Mouse (Mus musculus): ENCODE measurements around the gene Nav2. TPM values are rescaled to one million over a fixed set of nuclear protein-coding genes. Genes with fewer than 3 reads are reported as not detected.
A peak's percentile ranks its signal among the peaks of the same experiment; 100 is the strongest.

Gene Nav2
- polyA plus RNA-seq, 1 experiment, result 21.9 TPM

DNA sequence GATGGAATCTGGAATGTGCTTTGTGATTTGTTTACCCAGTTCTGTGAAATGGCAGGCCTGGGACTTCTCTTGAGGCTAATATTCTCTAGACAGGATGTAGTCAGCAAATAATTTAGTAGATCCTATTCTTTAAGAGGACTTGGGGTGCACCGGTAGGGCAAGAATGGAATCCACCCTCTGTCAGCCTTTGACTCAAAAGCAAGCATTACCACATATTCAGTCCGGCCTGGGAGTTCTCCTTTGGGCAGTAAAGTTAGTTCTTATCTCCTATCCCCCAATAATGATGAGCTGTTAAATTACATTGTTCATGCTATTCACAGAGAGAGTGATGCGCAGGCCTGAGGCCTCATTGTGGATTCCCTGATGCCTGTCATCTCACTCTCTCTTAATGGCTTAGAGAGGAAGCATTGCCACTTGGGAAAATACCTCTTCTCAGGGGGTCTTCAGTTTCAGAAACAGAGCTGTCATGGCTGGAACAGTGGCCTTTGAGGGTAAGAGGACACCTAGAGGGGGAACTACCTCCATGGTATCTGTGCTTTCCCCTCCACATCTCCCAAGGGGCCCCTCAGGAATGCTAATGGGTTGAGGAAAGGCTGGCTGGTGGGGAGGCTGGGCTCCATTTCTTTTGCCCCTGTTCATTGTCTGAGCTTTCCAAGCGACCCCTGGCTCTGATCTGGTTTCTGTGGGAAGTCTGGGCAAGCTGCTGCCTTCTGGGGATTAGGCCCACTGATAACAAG, 133.0 kb downstream of the Nav2 start:
- H3K36me3 ChIP-seq (ENCODE audit: control insufficient read depth, insufficient read depth), result no peaks in the 10 kb centered on the region
- peaks cover 6% of the 10 kb centered on the region for H3K27me3 ChIP-seq (ENCODE audit: control insufficient read depth, insufficient read depth, insufficient read length)
- H3K4me3 ChIP-seq, result no peak overlapping the region
- H3K4me2 ChIP-seq (ENCODE audit: low read depth), result no peak overlapping the region
- TF ChIP-seq REST (IDR thresholded peaks at IDR 0.05; ENCODE audit: insufficient read depth, insufficient read length) (no peak), TCF3 (IDR thresholded peaks at IDR 0.05; ENCODE audit: insufficient read length, low read depth) (no peak)
- H3ac ChIP-seq (ENCODE audit: control insufficient read depth, insufficient read length), result no peak overlapping the region
- H3K79me2 ChIP-seq (ENCODE audit: control insufficient read depth, insufficient read depth), result no peaks in the 10 kb centered on the region

DNA sequence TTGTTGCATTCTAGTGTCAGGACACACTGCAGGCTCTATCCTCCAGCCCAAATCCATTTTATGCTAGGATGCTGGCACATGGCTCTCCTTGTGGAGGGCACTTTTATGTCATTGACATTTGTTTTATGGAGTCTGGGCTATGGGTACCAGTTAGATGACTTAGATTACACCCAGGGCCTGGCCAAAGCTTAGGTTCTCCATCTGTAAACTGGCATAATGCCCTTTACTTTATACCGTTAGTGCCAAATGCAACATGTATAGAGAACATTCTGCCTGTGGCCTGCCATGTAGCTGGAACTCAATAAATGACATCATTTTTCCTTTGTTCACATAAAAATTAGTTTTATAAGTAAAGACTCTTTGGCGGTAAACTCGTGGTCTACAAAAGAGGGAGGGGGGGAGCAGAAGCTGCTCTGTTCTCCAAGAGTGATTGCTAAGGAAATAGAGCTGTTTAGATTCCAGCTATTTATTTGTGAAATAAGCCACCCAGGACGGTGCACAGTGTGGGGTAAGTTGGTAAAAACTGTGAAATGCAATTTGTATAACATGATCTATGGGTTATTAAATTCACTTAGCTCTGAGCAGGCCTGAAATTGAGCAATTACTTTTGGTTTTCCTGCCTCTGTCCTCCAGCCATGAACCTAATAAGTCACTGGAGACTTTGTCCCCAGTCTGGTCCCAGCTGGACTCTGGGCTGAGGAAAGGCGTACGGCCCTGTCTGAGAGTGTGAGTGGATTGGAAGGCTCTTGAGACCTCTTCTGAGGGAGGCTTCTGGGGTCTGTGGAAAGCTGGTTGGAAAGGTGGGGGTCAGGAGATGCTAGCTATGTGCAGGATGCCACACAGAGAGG, 137.2 kb downstream of the Nav2 start:
- Histone ChIP-seq H3K36me3 (ENCODE audit: control insufficient read depth, insufficient read depth) (no peaks in the 10 kb centered on the region), H3K4me3 (no peak overlapping the region), H3K4me2 (ENCODE audit: low read depth) (no peak overlapping the region), H3K27me3 (ENCODE audit: control insufficient read depth, insufficient read depth, insufficient read length) (peaks cover 6% of the 10 kb centered on the region), H3K79me2 (ENCODE audit: control insufficient read depth, insufficient read depth) (no peaks in the 10 kb centered on the region), H3ac (ENCODE audit: control insufficient read depth, insufficient read length) (no peak overlapping the region)
- no peak for TF ChIP-seq TCF3 (IDR thresholded peaks at IDR 0.05; ENCODE audit: insufficient read length, low read depth)
- no peak for TF ChIP-seq USF1 (IDR thresholded peaks at IDR 0.05; ENCODE audit: low read depth)
- no peak for TF ChIP-seq POLR2AphosphoS2 (IDR thresholded peaks at IDR 0.05; ENCODE audit: insufficient read length, low read depth)
- no peak for TF ChIP-seq REST (IDR thresholded peaks at IDR 0.05; ENCODE audit: insufficient read depth, insufficient read length)
- no peak for TF ChIP-seq CEBPB (IDR thresholded peaks at IDR 0.05; ENCODE audit: insufficient read depth, poor library complexity, severe bottlenecking)
- no peak for TF ChIP-seq SRF (IDR thresholded peaks at IDR 0.05; ENCODE audit: control insufficient read depth, insufficient read length, low read depth)
- TF ChIP-seq MAX (IDR thresholded peaks at IDR 0.05; ENCODE audit: low read depth), result no peak
- no peak for TF ChIP-seq MYOG (IDR thresholded peaks at IDR 0.05; ENCODE audit: control insufficient read depth in 1 of 3, insufficient read depth in 1 of 3, insufficient read length in 2 of 3, low read depth in 2 of 3)
- no peak for TF ChIP-seq E2F4 (IDR thresholded peaks at IDR 0.05; ENCODE audit: insufficient read depth)
- no peak for TF ChIP-seq TCF12 (IDR thresholded peaks at IDR 0.05; ENCODE audit: insufficient read depth, poor library complexity, severe bottlenecking)

GRCm38 (mm10) chr7:49046347-49046989, 138.0 kb downstream of the Nav2 start:
- Histone ChIP-seq H3K79me2 (ENCODE audit: control insufficient read depth, insufficient read depth) (no peaks in the 10 kb centered on the region), H3K36me3 (ENCODE audit: control insufficient read depth, insufficient read depth) (no peaks in the 10 kb centered on the region)
- TF ChIP-seq CEBPB (IDR thresholded peaks at IDR 0.05; ENCODE audit: insufficient read depth, poor library complexity, severe bottlenecking) (no peak), MYOG (IDR thresholded peaks at IDR 0.05; ENCODE audit: control insufficient read depth in 1 of 3, insufficient read depth in 1 of 3, insufficient read length in 2 of 3, low read depth in 2 of 3) (peak in 1 of 3 experiments; percentile 41), MYOD1 (IDR thresholded peaks at IDR 0.05; ENCODE audit: control insufficient read depth in 1 of 3, insufficient read length in 2 of 3, low read depth in 2 of 3) (peak in 2 of 3 experiments; percentile 19 to 71), USF1 (IDR thresholded peaks at IDR 0.05; ENCODE audit: low read depth) (no peak)

GRCm38 (mm10) chr7:49047336-49047735, 138.8 kb downstream of the Nav2 start:
- TF ChIP-seq TCF3 (IDR thresholded peaks at IDR 0.05; ENCODE audit: insufficient read length, low read depth) (no peak), E2F4 (IDR thresholded peaks at IDR 0.05; ENCODE audit: insufficient read depth) (no peak), REST (IDR thresholded peaks at IDR 0.05; ENCODE audit: insufficient read depth, insufficient read length) (no peak), MYOD1 (IDR thresholded peaks at IDR 0.05; ENCODE audit: control insufficient read depth in 1 of 3, insufficient read length in 2 of 3, low read depth in 2 of 3) (peak in 1 of 3 experiments; percentile 7), POLR2A (IDR thresholded peaks at IDR 0.05; ENCODE audit: insufficient read length, low read depth) (no peak), CEBPB (IDR thresholded peaks at IDR 0.05; ENCODE audit: insufficient read depth, poor library complexity, severe bottlenecking) (no peak), MAX (IDR thresholded peaks at IDR 0.05; ENCODE audit: low read depth) (no peak), SRF (IDR thresholded peaks at IDR 0.05; ENCODE audit: control insufficient read depth, insufficient read length, low read depth) (no peak), POLR2AphosphoS2 (IDR thresholded peaks at IDR 0.05; ENCODE audit: insufficient read length, low read depth) (no peak), TCF12 (IDR thresholded peaks at IDR 0.05; ENCODE audit: insufficient read depth, poor library complexity, severe bottlenecking) (no peak), USF1 (IDR thresholded peaks at IDR 0.05; ENCODE audit: low read depth) (peak; percentile 44), MYOG (IDR thresholded peaks at IDR 0.05; ENCODE audit: control insufficient read depth in 1 of 3, insufficient read depth in 1 of 3, insufficient read length in 2 of 3, low read depth in 2 of 3) (peak in 1 of 3 experiments; percentile 46)
- Histone ChIP-seq H3K4me3 (no peak overlapping the region), H3K27me3 (ENCODE audit: control insufficient read depth, insufficient read depth, insufficient read length) (peaks cover 6% of the 10 kb centered on the region), H3K79me2 (ENCODE audit: control insufficient read depth, insufficient read depth) (no peaks in the 10 kb centered on the region), H3K4me2 (ENCODE audit: low read depth) (no peak overlapping the region), H3K36me3 (ENCODE audit: control insufficient read depth, insufficient read depth) (no peaks in the 10 kb centered on the region), H3ac (ENCODE audit: control insufficient read depth, insufficient read length) (no peak overlapping the region)

More at GRCm38 (mm10) chr7:49046347-49046989, 138.0 kb downstream of the Nav2 start:
- H3K4me3 ChIP-seq, result no peak overlapping the region
- no peak overlapping the region for H3K4me2 ChIP-seq (ENCODE audit: low read depth)
- H3K27me3 ChIP-seq (ENCODE audit: control insufficient read depth, insufficient read depth, insufficient read length), result peaks cover 6% of the 10 kb centered on the region
- no peak overlapping the region for H3ac ChIP-seq (ENCODE audit: control insufficient read depth, insufficient read length)
